Mouse (Mus musculus): ENCODE results near the gene Pcdh11x. TPM values are rescaled to one million over a fixed set of nuclear protein-coding genes. Genes with fewer than 3 reads are reported as not detected.
"Not testable (repeated sequence)": the region's sequence is repeated elsewhere in the genome, so short reads cannot be mapped to it uniquely, and the experiment has no call there.

Pcdh11x gene
- total RNA-seq (2021): 0.15 and 0.23 TPM in 2 replicates
- long read RNA-seq, experiment 1: 0 reads
- long read RNA-seq, experiment 2: 0 reads

GRCm38 (mm10) chrX:120290011-120290899 is at the start of gene Pcdh11x:
Gene Pcdh11x (plus strand): TSS chrX:120290259.
- peak; percentile 21 for DNase-seq

- no peak for DNase-seq
Measured at GRCm38 (mm10) chrX:120260089-120260488, 30.0 kb upstream of the Pcdh11x start.

- no peak for DNase-seq
Measured at GRCm38 (mm10) chrX:120285522-120285921, 4.5 kb upstream of the Pcdh11x start.

- DNase-seq: no peak
Measured at GRCm38 (mm10) chrX:120287502-120287901, 2.6 kb upstream of the Pcdh11x start.

GRCm38 (mm10) chrX:120290900-120291280 is 831 bp downstream of the Pcdh11x start:
- no peak for DNase-seq

- DNase-seq: no peak
Measured at GRCm38 (mm10) chrX:120291696-120292095, 1.6 kb downstream of the Pcdh11x start.

GRCm38 (mm10) chrX:120292832-120293750 is 3.0 kb downstream of the Pcdh11x start:
- DNase-seq: peak; percentile 6

DNA sequence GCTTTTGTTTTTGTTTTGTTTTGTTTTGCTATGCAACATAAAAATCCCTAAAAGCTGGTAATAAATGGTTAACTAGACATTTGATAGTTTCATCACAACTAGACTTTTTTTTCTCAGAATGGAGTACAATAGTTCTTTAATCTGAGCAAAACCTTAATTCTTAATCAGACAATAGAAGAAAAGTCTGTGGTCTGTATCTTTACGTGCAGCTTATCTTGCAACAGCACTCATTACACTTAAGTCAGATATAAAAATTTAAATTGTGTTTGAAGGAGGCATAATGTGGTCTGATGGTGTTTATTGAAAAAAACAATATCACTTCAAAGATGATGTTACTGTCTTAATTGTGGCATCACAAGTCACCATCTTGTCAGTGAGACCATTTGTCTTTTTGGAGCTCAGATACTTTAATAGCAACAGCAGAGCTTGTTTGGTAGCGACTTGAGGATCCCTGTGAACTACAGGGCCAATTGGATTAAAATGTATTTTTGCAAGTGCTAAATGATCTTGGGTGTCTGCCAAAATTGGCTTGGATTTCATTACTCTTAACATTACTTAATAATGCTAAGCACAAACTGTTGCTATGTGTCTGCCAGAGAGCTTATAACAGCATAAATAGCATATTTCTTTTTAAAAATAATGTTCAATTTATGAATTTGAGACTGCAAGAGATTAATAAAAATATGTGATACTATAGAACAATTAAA is 11.6 kb downstream of the Pcdh11x start:
- DNase-seq: no peak

- not testable (repeated sequence) for DNase-seq
Measured at GRCm38 (mm10) chrX:120312995-120313394, 22.9 kb downstream of the Pcdh11x start, which contains the start of gene H2afb3. Gene H2afb3 (minus strand): TSS chrX:120313095.

DNA sequence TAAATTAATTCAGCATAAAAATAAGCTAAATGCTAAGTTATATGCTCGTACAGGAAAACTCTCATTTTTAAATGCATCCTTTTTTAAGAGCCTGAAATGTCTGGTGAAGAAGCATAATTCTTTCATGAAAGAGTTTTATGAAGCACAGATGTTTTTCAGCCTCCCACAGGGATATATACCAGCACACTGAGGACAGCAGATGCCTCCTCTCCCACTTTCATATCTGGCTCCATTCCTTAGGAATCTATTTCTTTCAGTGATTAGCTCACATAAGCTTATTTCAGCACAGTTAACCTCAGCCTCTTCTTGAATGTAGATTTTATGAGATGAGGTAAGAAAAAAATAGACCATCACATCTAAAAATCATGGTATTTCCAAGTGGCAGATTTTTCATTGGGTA is 176.2 kb downstream of the Pcdh11x start:
- DNase-seq: no peak

GRCm38 (mm10) chrX:120486428-120486827 is 196.4 kb downstream of the Pcdh11x start:
- DNase-seq: no peak

DNA sequence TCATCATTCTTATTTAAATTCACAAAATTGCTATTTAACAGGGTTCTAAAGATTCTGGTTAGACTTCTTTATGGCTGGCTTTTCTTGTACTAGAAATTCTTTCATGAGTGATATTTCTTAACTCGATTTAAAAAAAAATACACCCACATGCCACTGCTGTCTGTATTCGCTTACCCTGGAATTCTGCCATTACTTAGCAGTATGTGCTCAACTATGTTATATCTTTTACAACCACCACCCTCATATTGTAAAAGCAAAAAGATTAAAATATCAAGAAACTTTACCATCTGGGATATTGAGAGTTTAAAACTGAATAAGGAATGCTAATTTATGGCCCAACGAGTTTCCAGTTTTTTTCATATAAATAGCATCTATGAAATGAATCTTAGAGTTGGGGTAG is 234.9 kb downstream of the Pcdh11x start:
- no peak for DNase-seq

- no peak for DNase-seq
Measured at GRCm38 (mm10) chrX:120599309-120599708, 309.2 kb downstream of the Pcdh11x start.

GRCm38 (mm10) chrX:120618460-120618859 is 328.4 kb downstream of the Pcdh11x start:
- no peak for DNase-seq

DNA sequence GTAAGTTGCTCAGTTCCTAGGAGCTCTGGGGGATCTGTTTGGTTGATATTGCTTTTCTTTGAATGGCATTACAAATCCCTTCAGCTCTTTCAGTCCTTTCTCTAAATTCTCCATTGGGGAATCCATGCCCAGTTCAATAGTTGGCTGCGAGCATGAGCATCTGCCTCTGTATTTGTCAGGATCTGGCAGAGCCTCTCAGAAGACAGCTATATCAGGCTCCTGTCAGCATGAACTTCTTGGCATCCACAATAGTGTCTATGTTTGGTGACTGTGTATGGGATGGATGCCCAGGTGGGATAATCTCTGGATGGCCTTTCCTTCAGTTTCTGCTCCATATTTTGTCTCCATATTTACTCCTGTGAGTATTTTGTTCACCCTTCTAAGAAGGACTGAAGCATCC is 380.2 kb downstream of the Pcdh11x start:
- not testable (repeated sequence) for DNase-seq

GRCm38 (mm10) chrX:120734144-120734543 is 444.1 kb downstream of the Pcdh11x start:
- no peak for DNase-seq

GRCm38 (mm10) chrX:120735792-120736191 is 445.7 kb downstream of the Pcdh11x start:
- DNase-seq: no peak

DNA sequence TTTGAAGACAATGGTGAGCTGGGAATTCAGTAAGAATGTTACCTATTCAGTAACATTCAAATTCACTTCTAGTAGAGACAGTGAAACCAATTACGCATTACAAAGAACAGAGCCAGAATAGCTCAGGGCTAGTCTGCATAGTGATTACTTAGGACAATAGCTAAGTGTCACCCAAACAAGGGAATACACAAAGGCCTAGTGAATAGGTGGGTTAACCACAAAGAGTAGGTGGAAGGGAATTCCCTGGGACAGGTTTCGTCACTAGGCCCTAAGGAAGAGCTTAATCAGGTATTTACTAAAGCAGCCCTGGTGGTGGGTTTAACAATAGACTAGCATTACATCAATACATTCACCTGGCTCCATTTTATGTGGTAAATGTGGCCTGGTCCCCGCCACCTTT is 654.5 kb downstream of the Pcdh11x start:
- DNase-seq: no peak
